Comparison of ENCODE assay signal across 9 mouse cellular contexts in the genomic region with DNA sequence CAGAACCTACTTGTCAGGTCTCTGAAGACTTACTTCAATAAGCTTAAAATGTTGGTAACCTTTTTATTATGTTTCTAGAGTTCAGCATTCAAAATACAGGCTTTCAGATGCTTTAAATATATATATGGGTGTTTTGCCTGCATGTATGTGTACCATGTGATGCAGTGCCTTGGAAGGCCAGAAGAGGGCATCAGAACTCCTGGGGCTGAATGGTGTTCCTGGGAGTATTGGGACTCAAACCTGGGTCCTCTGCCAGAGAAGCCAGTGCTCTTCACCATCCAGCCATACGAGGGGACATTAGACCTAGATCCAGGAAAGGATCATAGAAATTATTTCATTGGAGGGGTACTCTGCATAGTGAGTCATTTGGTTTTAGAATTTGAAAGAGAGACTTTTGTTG. TPM values are rescaled to one million over a fixed set of nuclear protein-coding genes. Genes with fewer than 3 reads are reported as not detected.
DNase-seq lines count a peak whose midpoint lies in the region; TF ChIP-seq lines count a peak whose summit lies in the region.
"Had no signal": no experiment of that assay in that cellular context is flagged by ENCODE, and none has a peak within 500 bp of the region (broad histone marks: within the 10 kb centered on the region; RNA-seq: fewer than 3 reads in every experiment).

No protein-coding gene starts in this region.

- no peak overlapping the region for H3K4me3 ChIP-seq in heart, adult 2 months
- H3K4me3 ChIP-seq: stomach, embryonic 15.5 days had no signal

- peaks cover 51% of the 10 kb centered on the region for H3K36me3 ChIP-seq in heart, adult 2 months (ENCODE audit: control insufficient read depth, insufficient read depth, low read length)

- no peak overlapping the region for H3K27ac ChIP-seq in heart, adult 2 months
- H3K27ac ChIP-seq: stomach, embryonic 15.5 days had no signal

- H3K4me1 ChIP-seq in heart, adult 2 months (ENCODE audit: control insufficient read depth, insufficient read depth, low read length), result peaks cover 19% of the 10 kb centered on the region

- DNase-seq in heart, adult 2 months, result peak in 1 of 2 experiments; percentile 54
- no peak for DNase-seq in heart, adult 8-10 months (ENCODE audit: low spot score)
- DNase-seq in 3T3-L1 (ENCODE audit: low read depth, low spot score) (peak; percentile 47), NIH3T3 (ENCODE audit: low read depth) (peak; percentile 30)
- peak; percentile 28 for DNase-seq in lung, postnatal 10 days
- DNase-seq in right cerebral cortex, postnatal 36 days (ENCODE audit: low spot score in 2 of 2), result no peak
- DNase-seq in layer of hippocampus, adult 18-20 months (ENCODE audit: low spot score in 2 of 2), result no peak
- DNase-seq in adrenal gland, adult 8-10 months, result no peak

- H3K9ac ChIP-seq in heart, adult 2 months (ENCODE audit: low read depth, low read length), result no peak overlapping the region
- H3K9ac ChIP-seq: stomach, embryonic 15.5 days had no signal

- H3K27me3 ChIP-seq in heart, adult 2 months (ENCODE audit: control insufficient read depth, insufficient read depth, low read length), result no peaks in the 10 kb centered on the region
- H3K27me3 ChIP-seq: stomach, embryonic 15.5 days had no signal

- peaks cover 12% of the 10 kb centered on the region for H3K79me2 ChIP-seq in heart, adult 2 months (replicated peaks; ENCODE audit: control insufficient read depth, insufficient read depth, low read length)

- TF ChIP-seq EP300 in heart, adult 2 months (IDR thresholded peaks at IDR 0.05; ENCODE audit: insufficient read depth, low read depth, low read length), result no peak

- WGBS in heart, adult 2 months, result 82% methylated on average over 1 of the region's 1 CpGs

- TF ChIP-seq POLR2A in heart, adult 2 months (IDR thresholded peaks at IDR 0.05; ENCODE audit: insufficient read depth, low read depth, low read length), result no peak

- TF ChIP-seq CTCF in heart, adult 2 months (IDR thresholded peaks at IDR 0.05), result peak; percentile 74

- intact Hi-C loops in heart, adult 2 months (cut with DNase I), result no loop called here

RNA-seq across cellular contexts. Expression of a gene that starts 13.5 kb away (rescaled TPM):
- total RNA-seq in heart, adult 2 months (2021), result 100 to 1,000 TPM; 119 to 131 TPM
- polyA plus RNA-seq in heart, adult 2 months (2012; rRNA removed), result 52.8 and 93.3 TPM in 2 replicates
- 100 to 1,000 TPM; 116 to 134 (median 127) TPM for total RNA-seq in heart, adult 8-10 months (2022)
- total RNA-seq in layer of hippocampus, adult 18-20 months (2021), result 100 to 1,000 TPM; 160 to 172 TPM
- 100 to 1,000 TPM; 151 to 186 (median 168) TPM for total RNA-seq in adrenal gland, adult 8-10 months (2022)

RNA-seq across cellular contexts. Expression of a gene that starts 34.5 kb away (rescaled TPM):
- total RNA-seq in heart, adult 2 months (2021), result 10 to 100 TPM; 43.1 to 49.3 TPM
- 20.1 and 33.4 TPM in 2 replicates for polyA plus RNA-seq in heart, adult 2 months (2012; rRNA removed)
- 10 to 100 TPM; 41.9 to 47.2 (median 43.2) TPM for total RNA-seq in heart, adult 8-10 months (2022)
- 10 to 100 TPM; 31.3 to 35.2 TPM for total RNA-seq in layer of hippocampus, adult 18-20 months (2021)
- 10 to 100 TPM; 19.4 to 27.5 (median 26.4) TPM for total RNA-seq in adrenal gland, adult 8-10 months (2022)

Comparison
In these comparisons a context has a peak if more than half of its experiments do, and no peak if none do; other contexts are left out.
1. DNase-seq: peak in 3T3-L1 (single experiment), NIH3T3 (single experiment) and lung, postnatal 10 days (single experiment); none in heart, adult 8-10 months (single experiment), right cerebral cortex, postnatal 36 days (0 of 2), layer of hippocampus, adult 18-20 months (0 of 2) and adrenal gland, adult 8-10 months (single experiment).